Mouse (Mus musculus) small intestine, adult 2 months (tissue): ENCODE results near the gene Scpep1.

Source experiments
- CTCF ChIP-seq: fragments of 200-500 bp; IDR thresholded peaks from 2 replicates; pipeline ENCODE4 v1.5.1; 2012; ENCODE audit warnings: low read depth, mild to moderate bottlenecking, control low read depth, inconsistent platforms, low read length, moderate library complexity, mixed read lengths; ENCODE audit not compliant: insufficient replicate concordance, insufficient read length; ENCODE audit errors: extremely low read depth
- POLR2A ChIP-seq: fragments of 200-500 bp; IDR thresholded peaks from 2 replicates; pipeline ENCODE4 v1.6.1; 2012; ENCODE audit warnings: low read depth, mild to moderate bottlenecking, control low read depth, inconsistent platforms, low read length, moderate library complexity

GRCm38 (mm10) chr11:88908557-88909211 is 46.6 kb downstream of the Scpep1 start:
- peak; percentile 34; the same call in 1 of the 2 replicates for TF ChIP-seq CTCF
- TF ChIP-seq POLR2A, result no peak
